Mouse (Mus musculus): ENCODE data around the gene Marcks. TPM values are rescaled to one million over a fixed set of nuclear protein-coding genes. Genes with fewer than 3 reads are reported as not detected.

Marcks gene
- polyA plus RNA-seq, 1 experiment: 24.3 TPM

DNA sequence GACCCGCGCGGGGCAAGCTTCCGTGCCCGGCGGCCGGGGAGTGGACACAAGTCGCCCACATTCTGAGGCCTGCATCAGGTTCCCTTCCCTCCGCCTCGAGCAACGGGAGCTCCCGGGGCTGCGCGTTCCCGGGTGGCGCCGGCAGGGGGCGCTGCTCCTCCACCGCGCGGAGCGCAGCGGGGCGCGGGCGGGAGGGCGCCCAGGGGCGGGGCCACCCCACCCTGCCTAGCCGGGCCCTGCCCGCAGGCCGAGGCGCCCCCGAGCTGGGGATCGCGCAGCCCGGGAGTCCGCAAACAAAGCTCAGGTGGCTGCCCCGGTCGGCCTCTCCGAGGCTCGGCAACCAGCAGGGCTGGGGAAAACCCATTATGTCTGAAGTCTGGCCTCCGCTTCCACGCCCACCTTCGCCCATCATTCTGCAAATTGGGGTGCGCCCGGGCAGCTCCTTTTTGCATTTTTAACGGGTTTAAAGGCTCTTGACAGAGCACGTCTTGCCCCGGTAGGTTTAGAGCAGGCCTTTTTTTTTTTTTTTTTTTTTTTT lies 1.7 kb downstream of the Marcks start:
- no peaks in the 10 kb centered on the region for H3K9me3 ChIP-seq
- H3K36me3 ChIP-seq (replicated peaks; ENCODE audit: low read length): no peaks in the 10 kb centered on the region
- peaks cover 48% of the 10 kb centered on the region for H3K4me1 ChIP-seq
- peaks cover 60% of the 10 kb centered on the region for H3K27me3 ChIP-seq (replicated peaks)
- TF ChIP-seq FLI1 (IDR thresholded peaks at IDR 0.05; ENCODE audit: low read length) (no peak), GATA1 (IDR thresholded peaks at IDR 0.05; ENCODE audit: borderline replicate concordance, low read length) (no peak)
- peak overlapping the region; percentile 92 for H3K4me3 ChIP-seq (replicated peaks)

- Histone ChIP-seq H3K27me3 (replicated peaks) (peaks cover 51% of the 10 kb centered on the region), H3K4me3 (replicated peaks) (peak overlapping the region; percentile 92), H3K36me3 (replicated peaks; ENCODE audit: low read length) (no peaks in the 10 kb centered on the region)
These were observed 2.6 kb downstream of the Marcks start for GRCm38 (mm10) chr10:37135951-37136751.

DNA sequence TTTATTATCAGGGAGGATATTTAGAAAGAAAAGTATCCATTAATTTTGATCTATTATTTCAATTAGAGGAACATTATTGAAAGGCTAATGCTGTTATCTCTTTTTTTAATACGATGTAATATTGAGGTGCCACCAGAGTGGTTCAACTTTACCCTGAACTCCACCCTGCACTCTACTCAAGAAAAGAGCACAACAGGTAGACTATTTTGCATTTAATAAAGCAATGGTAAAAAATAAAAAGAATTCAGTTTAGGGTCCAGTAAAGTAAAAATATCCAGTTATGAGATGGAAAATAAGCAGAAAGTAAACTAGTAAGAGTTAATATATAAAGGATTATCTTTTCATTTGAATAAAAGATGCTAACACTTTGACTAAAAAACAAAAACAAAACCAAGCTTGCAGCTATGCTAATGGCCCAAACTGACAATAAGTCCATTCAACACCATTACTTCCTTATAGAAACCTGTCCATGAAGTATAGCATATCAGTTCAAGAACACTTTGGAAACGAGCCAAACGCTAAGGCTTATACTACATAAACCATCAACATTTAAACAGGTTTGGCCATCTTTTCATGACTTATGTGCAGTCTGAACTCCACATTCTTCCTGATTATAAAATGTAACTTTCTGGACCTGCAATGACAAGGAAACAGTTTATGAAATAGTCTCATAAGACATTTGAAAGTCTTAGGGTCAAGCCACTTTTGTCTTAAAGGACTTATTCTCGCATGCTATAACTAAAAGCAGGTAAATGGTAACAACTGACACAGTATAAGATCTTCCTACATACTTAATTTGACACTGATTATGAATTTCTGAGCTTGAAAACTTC lies 4.6 kb downstream of the Marcks start:
- H3K36me3 ChIP-seq (replicated peaks; ENCODE audit: low read length): no peaks in the 10 kb centered on the region
- peaks cover 25% of the 10 kb centered on the region for H3K4me1 ChIP-seq
- no peak overlapping the region for H3K4me3 ChIP-seq (replicated peaks)
- no peaks in the 10 kb centered on the region for H3K9me3 ChIP-seq
- TF ChIP-seq FLI1 (IDR thresholded peaks at IDR 0.05; ENCODE audit: low read length) (no peak), GATA1 (IDR thresholded peaks at IDR 0.05; ENCODE audit: borderline replicate concordance, low read length) (no peak)
- H3K27me3 ChIP-seq (replicated peaks): peaks cover 33% of the 10 kb centered on the region

More at GRCm38 (mm10) chr10:37135951-37136751, 2.6 kb downstream of the Marcks start:
- TF ChIP-seq GATA1 (IDR thresholded peaks at IDR 0.05; ENCODE audit: borderline replicate concordance, low read length) (no peak), FLI1 (IDR thresholded peaks at IDR 0.05; ENCODE audit: low read length) (no peak)
- peaks cover 45% of the 10 kb centered on the region for H3K4me1 ChIP-seq
- no peaks in the 10 kb centered on the region for H3K9me3 ChIP-seq

DNA sequence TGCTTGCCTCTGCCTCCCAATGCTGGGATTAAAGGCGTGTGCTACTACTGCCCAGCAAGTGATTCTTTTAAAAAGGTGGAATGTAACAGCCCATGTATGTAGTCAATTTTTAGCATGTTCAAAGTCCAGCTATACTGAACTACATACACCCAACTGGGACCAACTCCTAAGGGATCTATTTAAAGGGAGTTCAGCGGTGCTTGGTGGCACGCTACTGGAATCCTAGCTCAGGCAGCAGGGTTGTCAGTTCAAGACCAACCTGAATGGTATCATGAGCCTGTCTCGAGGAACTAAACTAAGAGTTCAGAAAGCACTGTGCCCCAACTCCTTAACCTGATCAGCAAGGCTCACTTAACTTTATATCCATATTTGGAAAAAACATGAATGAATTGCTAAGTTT lies 6.0 kb downstream of the Marcks start:
- Histone ChIP-seq H3K9me3 (no peaks in the 10 kb centered on the region), H3K27me3 (replicated peaks) (peaks cover 25% of the 10 kb centered on the region), H3K4me3 (replicated peaks) (no peak overlapping the region), H3K36me3 (replicated peaks; ENCODE audit: low read length) (no peaks in the 10 kb centered on the region), H3K4me1 (peaks cover 13% of the 10 kb centered on the region)
- no peak for TF ChIP-seq GATA1 (IDR thresholded peaks at IDR 0.05; ENCODE audit: borderline replicate concordance, low read length)
- no peak for TF ChIP-seq FLI1 (IDR thresholded peaks at IDR 0.05; ENCODE audit: low read length)

DNA sequence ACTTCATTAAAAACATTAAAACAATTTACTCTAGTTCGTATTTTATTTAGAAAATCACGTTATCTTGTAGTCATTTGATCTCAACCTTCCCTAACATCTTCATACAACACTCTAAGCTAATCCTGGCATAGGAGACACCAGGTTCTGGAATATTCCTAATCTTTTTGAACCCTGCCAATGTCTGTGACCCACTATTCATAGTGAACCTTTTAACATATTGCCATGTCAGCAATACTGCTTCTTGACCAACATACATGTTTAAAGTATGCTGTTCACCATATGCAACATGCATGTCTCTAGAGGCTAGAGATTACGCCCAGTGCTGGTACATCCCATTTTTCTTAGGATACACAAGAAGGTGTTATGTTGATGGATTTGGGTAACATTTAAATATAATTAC lies 9.1 kb downstream of the Marcks start:
- H3K36me3 ChIP-seq (replicated peaks; ENCODE audit: low read length): no peaks in the 10 kb centered on the region
- no peaks in the 10 kb centered on the region for H3K4me1 ChIP-seq
- no peak overlapping the region for H3K4me3 ChIP-seq (replicated peaks)
- TF ChIP-seq GATA1 (IDR thresholded peaks at IDR 0.05; ENCODE audit: borderline replicate concordance, low read length) (no peak), FLI1 (IDR thresholded peaks at IDR 0.05; ENCODE audit: low read length) (no peak)
- H3K9me3 ChIP-seq: no peaks in the 10 kb centered on the region
- H3K27me3 ChIP-seq (replicated peaks): peaks cover 2% of the 10 kb centered on the region

DNA sequence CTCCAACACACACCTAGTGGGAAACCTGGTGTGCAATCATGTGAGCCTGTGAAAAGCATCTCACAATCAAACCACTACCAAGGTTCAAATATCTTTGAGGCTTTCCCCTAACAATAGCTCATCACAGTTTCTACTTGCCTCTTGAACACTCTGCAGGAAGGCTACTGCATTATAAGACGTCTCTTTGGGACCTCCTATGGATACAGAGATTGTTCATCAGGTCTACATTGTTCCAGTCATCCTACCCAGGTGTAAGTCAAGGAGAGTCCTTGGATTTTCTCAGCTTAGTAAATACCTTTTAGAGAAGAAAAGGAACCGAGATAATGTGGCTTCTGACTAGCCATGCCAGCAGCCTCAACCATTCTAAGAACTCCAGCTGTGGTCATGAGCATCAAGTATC lies 23.4 kb downstream of the Marcks start:
- TF ChIP-seq GATA1 (IDR thresholded peaks at IDR 0.05; ENCODE audit: borderline replicate concordance, low read length) (no peak), FLI1 (IDR thresholded peaks at IDR 0.05; ENCODE audit: low read length) (no peak)
- Histone ChIP-seq H3K9me3 (0 out of 2 replicates have a peak, but pooled peaks cover 3% of the 10 kb centered on the region), H3K27me3 (replicated peaks) (no peaks in the 10 kb centered on the region), H3K4me3 (replicated peaks) (no peak overlapping the region), H3K36me3 (replicated peaks; ENCODE audit: low read length) (no peaks in the 10 kb centered on the region), H3K4me1 (no peaks in the 10 kb centered on the region)

DNA sequence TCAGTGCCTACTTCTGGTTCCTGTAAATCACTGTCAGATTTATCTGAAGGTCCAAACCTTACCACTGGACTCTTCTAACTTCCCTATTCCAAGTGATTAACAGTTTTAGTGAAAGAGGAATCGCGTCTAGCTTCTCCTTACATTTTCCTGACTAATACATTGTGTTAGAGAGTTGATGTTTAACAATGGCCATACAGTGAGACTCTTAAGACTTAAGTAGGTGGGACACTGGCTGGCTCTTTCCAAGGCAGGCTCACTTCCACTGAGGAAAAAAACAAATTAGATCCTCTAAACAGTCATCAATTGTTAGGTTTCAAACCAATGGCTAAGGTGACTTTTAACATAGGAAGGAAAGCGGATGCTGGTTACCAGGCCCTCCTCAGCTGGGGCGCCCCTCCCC lies 25.9 kb downstream of the Marcks start:
- Histone ChIP-seq H3K9me3 (0 out of 2 replicates have a peak, but pooled peaks cover 3% of the 10 kb centered on the region), H3K4me1 (no peaks in the 10 kb centered on the region), H3K36me3 (replicated peaks; ENCODE audit: low read length) (no peaks in the 10 kb centered on the region), H3K27me3 (replicated peaks) (no peaks in the 10 kb centered on the region), H3K4me3 (replicated peaks) (no peak overlapping the region)
- no peak for TF ChIP-seq FLI1 (IDR thresholded peaks at IDR 0.05; ENCODE audit: low read length)
- no peak for TF ChIP-seq GATA1 (IDR thresholded peaks at IDR 0.05; ENCODE audit: borderline replicate concordance, low read length)

GRCm38 (mm10) chr10:37112362-37112761 lies 26.4 kb downstream of the Marcks start:
- Histone ChIP-seq H3K4me3 (replicated peaks) (no peak overlapping the region), H3K27me3 (replicated peaks) (no peaks in the 10 kb centered on the region), H3K9me3 (0 out of 2 replicates have a peak, but pooled peaks cover 3% of the 10 kb centered on the region), H3K4me1 (no peaks in the 10 kb centered on the region), H3K36me3 (replicated peaks; ENCODE audit: low read length) (no peaks in the 10 kb centered on the region)
- TF ChIP-seq GATA1 (IDR thresholded peaks at IDR 0.05; ENCODE audit: borderline replicate concordance, low read length): no peak
- TF ChIP-seq FLI1 (IDR thresholded peaks at IDR 0.05; ENCODE audit: low read length): no peak

- H3K27me3 ChIP-seq (replicated peaks): no peaks in the 10 kb centered on the region
- H3K36me3 ChIP-seq (replicated peaks; ENCODE audit: low read length): no peaks in the 10 kb centered on the region
- no peaks in the 10 kb centered on the region for H3K4me1 ChIP-seq
- TF ChIP-seq GATA1 (IDR thresholded peaks at IDR 0.05; ENCODE audit: borderline replicate concordance, low read length): no peak
- no peak for TF ChIP-seq FLI1 (IDR thresholded peaks at IDR 0.05; ENCODE audit: low read length)
- no peak overlapping the region for H3K4me3 ChIP-seq (replicated peaks)
- H3K9me3 ChIP-seq: 0 out of 2 replicates have a peak, but pooled peaks cover 3% of the 10 kb centered on the region
These were observed 27.3 kb downstream of the Marcks start for GRCm38 (mm10) chr10:37111432-37111831.

All from megakaryocyte, embryonic 14.5 days (primary cell).